Mouse (Mus musculus): ENCODE measurements around the gene Nubpl. TPM values are rescaled to one million over a fixed set of nuclear protein-coding genes. Genes with fewer than 3 reads are reported as not detected.
"Not testable (repeated sequence)": the region's sequence is repeated elsewhere in the genome, so short reads cannot be mapped to it uniquely, and the experiment has no call there.

The Nubpl gene
- 3.7 and 4.3 TPM in 2 replicates for polyA plus RNA-seq (2015; fragmentation: Nextera tagmentation; extraction: Ambion mirVana)

DNA sequence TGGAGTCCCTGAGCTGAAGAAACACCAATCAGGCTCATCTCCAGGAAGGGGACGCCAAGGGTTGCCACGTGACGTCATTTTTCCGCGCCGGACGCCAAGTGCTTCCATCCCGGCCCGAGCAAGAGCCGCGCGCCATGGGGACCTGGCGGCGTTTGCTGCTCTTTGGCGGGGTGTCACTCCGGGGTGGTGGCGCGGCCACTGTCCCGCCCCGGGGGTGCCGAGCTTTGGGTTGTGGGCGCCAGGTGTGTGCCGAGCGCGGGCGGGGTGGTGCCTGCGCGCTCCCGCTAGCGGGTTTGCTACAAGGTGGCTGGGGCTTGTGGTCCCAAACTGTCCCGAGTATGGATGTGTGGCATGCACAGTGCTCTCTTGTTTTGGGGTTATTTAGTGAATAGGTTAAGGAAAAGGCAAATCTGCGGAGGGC, at the start of gene Nubpl:
Gene Nubpl (plus strand): TSS at position 88 of the 421 bp plus-strand sequence.
- under 1% methylated on average over 32 of the region's 32 CpGs for WGBS (ENCODE audit: insufficient replicate concordance)
- no peaks in the 10 kb centered on the region for H3K27me3 ChIP-seq
- peak; percentile 89 for ATAC-seq (ENCODE audit: insufficient read depth)
- H3K27ac ChIP-seq (replicated peaks), result no peak within 1 kb of the TSS
- peak within 1 kb of the TSS; percentile 84 for H3K4me3 ChIP-seq (replicated peaks)
- H3K4me2 ChIP-seq, result peak within 1 kb of the TSS; percentile 74
- no peaks in the 10 kb centered on the region for H3K36me3 ChIP-seq (replicated peaks)
- no peaks in the 10 kb centered on the region for H3K9me3 ChIP-seq (replicated peaks)
- H3K4me1 ChIP-seq (replicated peaks), result peaks cover 10% of the 10 kb centered on the region; the same call in 1 of the 2 replicates
- H3K9ac ChIP-seq, result peak within 1 kb of the TSS; percentile 60

GRCm38 (mm10) chr12:52049324-52049723, 48.2 kb upstream of the Nubpl start:
- Histone ChIP-seq H3K4me1 (replicated peaks) (no peaks in the 10 kb centered on the region), H3K9me3 (replicated peaks) (no peaks in the 10 kb centered on the region), H3K27me3 (no peaks in the 10 kb centered on the region), H3K4me3 (replicated peaks) (no peak overlapping the region), H3K4me2 (no peak overlapping the region), H3K36me3 (replicated peaks) (no peaks in the 10 kb centered on the region), H3K27ac (replicated peaks) (no peak overlapping the region), H3K9ac (no peak overlapping the region)
- 9% methylated on average over 2 of the region's 2 CpGs for WGBS (ENCODE audit: insufficient replicate concordance)
- ATAC-seq (ENCODE audit: insufficient read depth), result no peak

DNA sequence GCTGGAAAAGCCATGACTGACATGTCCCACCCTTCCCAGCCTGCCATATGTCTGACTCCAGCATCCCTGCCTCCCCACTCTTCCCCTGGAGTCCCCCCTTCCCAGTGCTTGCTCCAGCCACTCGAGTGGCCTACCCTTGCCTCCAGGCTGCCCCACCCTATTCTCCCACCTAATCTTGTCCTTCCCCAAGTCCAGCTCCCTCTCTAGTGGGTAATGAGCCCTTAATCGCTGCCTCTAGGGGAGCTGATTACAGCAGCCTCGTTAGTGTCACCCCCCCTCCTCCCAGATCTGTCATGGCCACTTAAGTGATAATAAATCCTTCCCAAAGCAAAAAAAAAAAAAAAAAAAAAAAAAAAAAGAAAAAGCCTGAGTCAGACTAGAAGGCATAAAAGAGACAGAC, 18.2 kb upstream of the Nubpl start:
- H3K4me3 ChIP-seq (replicated peaks); H3K4me2 ChIP-seq; H3K27ac ChIP-seq (replicated peaks); H3K9me3 ChIP-seq (replicated peaks); H3K36me3 ChIP-seq (replicated peaks); H3K4me1 ChIP-seq (replicated peaks); H3K27me3 ChIP-seq; ATAC-seq (ENCODE audit: insufficient read depth); H3K9ac ChIP-seq: not testable (repeated sequence)
- WGBS (ENCODE audit: insufficient replicate concordance), result 14% methylated on average over 2 of the region's 3 CpGs

GRCm38 (mm10) chr12:52097049-52097649, 388 bp upstream of the Nubpl start:
- Histone ChIP-seq H3K9me3 (replicated peaks) (no peaks in the 10 kb centered on the region), H3K27me3 (no peaks in the 10 kb centered on the region), H3K4me1 (replicated peaks) (peaks cover 10% of the 10 kb centered on the region; the same call in 1 of the 2 replicates), H3K4me2 (peak overlapping the region; percentile 74), H3K36me3 (replicated peaks) (no peaks in the 10 kb centered on the region), H3K4me3 (replicated peaks) (peak overlapping the region; percentile 84), H3K9ac (no peak overlapping the region), H3K27ac (replicated peaks) (no peak overlapping the region)
- no peak for ATAC-seq (ENCODE audit: insufficient read depth)
- 63% methylated on average over 13 of the region's 13 CpGs for WGBS (ENCODE audit: insufficient replicate concordance)

GRCm38 (mm10) chr12:52120276-52120675, 22.7 kb downstream of the Nubpl start:
- Histone ChIP-seq H3K9me3 (replicated peaks) (no peaks in the 10 kb centered on the region), H3K27me3 (no peaks in the 10 kb centered on the region), H3K4me3 (replicated peaks) (no peak overlapping the region), H3K9ac (no peak overlapping the region), H3K36me3 (replicated peaks) (no peaks in the 10 kb centered on the region), H3K4me1 (replicated peaks) (no peaks in the 10 kb centered on the region), H3K4me2 (no peak overlapping the region), H3K27ac (replicated peaks) (no peak overlapping the region)
- no peak for ATAC-seq (ENCODE audit: insufficient read depth)

DNA sequence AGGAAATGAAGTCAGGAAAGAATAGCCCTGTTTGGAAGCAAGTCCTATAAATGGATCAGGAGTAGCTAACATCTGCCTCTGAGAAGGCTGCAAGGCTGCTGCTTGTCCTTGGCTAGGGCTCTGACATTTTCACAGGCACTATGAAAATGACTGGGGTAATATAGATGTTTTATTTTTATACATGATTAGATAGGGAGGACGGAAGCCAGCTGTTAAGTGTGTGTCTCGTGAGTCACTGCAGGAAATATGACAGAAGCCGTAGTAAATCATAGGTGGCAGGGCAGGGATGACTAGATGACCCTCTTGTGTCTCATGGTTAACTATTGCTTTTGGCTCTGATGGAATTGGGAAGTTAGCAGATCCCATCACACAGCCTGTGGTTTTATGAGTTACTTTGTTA, 28.9 kb downstream of the Nubpl start:
- H3K4me2 ChIP-seq, result no peak overlapping the region
- H3K4me3 ChIP-seq (replicated peaks), result no peak overlapping the region
- no peaks in the 10 kb centered on the region for H3K4me1 ChIP-seq (replicated peaks)
- no peaks in the 10 kb centered on the region for H3K36me3 ChIP-seq (replicated peaks)
- H3K27me3 ChIP-seq, result no peaks in the 10 kb centered on the region
- ATAC-seq (ENCODE audit: insufficient read depth), result no peak
- WGBS (ENCODE audit: insufficient replicate concordance), result 49% methylated on average over 3 of the region's 3 CpGs
- no peaks in the 10 kb centered on the region for H3K9me3 ChIP-seq (replicated peaks)
- no peak overlapping the region for H3K9ac ChIP-seq
- no peak overlapping the region for H3K27ac ChIP-seq (replicated peaks)

DNA sequence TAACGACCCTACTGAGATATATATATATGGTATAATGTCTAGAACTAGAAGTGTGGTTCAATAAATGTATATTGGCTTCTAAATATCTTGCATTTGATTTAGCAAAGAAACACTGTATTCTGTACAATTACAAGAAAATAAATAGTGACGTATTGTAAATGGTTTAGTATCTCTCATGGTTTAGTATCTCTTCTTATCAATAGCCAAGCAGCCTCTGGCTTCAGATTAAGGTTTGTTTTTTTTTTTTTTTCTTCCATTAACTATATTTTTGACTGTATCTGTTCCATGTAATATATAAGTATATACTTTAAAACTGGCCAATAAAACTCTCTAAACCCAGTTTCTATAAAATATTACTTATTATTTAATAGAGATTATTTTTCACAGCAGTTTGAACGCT, 31.5 kb downstream of the Nubpl start:
- Histone ChIP-seq H3K9me3 (replicated peaks) (no peaks in the 10 kb centered on the region), H3K4me3 (replicated peaks) (no peak overlapping the region), H3K4me1 (replicated peaks) (no peaks in the 10 kb centered on the region), H3K36me3 (replicated peaks) (no peaks in the 10 kb centered on the region), H3K9ac (no peak overlapping the region), H3K4me2 (no peak overlapping the region), H3K27ac (replicated peaks) (no peak overlapping the region), H3K27me3 (no peaks in the 10 kb centered on the region)
- WGBS (ENCODE audit: insufficient replicate concordance), result 61% methylated on average over 3 of the region's 3 CpGs
- no peak for ATAC-seq (ENCODE audit: insufficient read depth)

DNA sequence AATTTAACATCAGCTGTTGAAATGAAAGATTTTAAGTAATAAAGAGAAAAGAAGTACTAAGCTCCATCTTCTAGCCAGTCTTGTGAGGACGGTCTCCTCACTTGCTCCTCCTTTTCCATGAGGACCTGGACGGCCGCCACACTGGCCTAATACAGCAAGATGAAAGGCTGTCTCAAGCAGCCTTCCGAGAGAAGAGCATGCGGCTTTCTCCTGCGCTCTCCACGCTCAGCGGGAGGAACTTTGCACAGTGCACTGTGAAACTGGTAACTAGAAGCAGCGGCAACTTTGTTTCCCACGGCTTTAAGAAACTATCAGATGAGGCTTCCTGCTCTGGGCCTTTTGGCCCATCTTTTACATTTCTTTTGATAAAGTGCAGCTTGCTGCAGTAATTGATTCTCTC, 34.7 kb downstream of the Nubpl start:
- Histone ChIP-seq H3K4me3 (replicated peaks) (no peak overlapping the region), H3K36me3 (replicated peaks) (no peaks in the 10 kb centered on the region), H3K4me2 (no peak overlapping the region), H3K27ac (replicated peaks) (no peak overlapping the region), H3K9ac (no peak overlapping the region), H3K9me3 (replicated peaks) (no peaks in the 10 kb centered on the region), H3K27me3 (no peaks in the 10 kb centered on the region), H3K4me1 (replicated peaks) (no peaks in the 10 kb centered on the region)
- 47% methylated on average over 10 of the region's 10 CpGs for WGBS (ENCODE audit: insufficient replicate concordance)
- no peak for ATAC-seq (ENCODE audit: insufficient read depth)

GRCm38 (mm10) chr12:52138296-52138695, 40.8 kb downstream of the Nubpl start:
- Histone ChIP-seq H3K4me2 (no peak overlapping the region), H3K4me3 (replicated peaks) (no peak overlapping the region), H3K36me3 (replicated peaks) (no peaks in the 10 kb centered on the region), H3K4me1 (replicated peaks) (no peaks in the 10 kb centered on the region), H3K27ac (replicated peaks) (no peak overlapping the region), H3K9ac (no peak overlapping the region), H3K27me3 (no peaks in the 10 kb centered on the region), H3K9me3 (replicated peaks) (no peaks in the 10 kb centered on the region)
- WGBS (ENCODE audit: insufficient replicate concordance), result 82% methylated on average over 4 of the region's 4 CpGs
- ATAC-seq (ENCODE audit: insufficient read depth), result no peak

DNA sequence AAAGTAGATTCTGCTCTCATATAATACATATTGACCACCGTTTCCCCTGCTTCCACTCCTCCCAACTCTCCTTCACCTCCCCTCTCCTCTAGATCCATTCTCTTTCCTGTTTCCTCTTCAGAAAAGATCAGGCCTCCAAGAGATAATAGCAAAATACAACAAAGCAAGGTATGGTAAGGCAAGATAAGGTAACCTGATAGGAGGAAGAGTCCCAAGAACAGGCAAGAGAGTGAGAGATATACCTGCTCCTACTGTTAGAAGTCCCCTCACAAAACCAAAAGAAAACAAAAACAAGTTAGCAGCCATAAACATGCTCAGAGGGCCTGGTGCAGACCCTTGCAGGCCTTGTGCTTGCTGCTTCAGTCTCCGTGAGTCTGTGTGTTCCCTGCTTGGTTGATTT, 49.1 kb downstream of the Nubpl start:
- Histone ChIP-seq H3K36me3 (replicated peaks) (no peaks in the 10 kb centered on the region), H3K9me3 (replicated peaks) (no peaks in the 10 kb centered on the region), H3K27ac (replicated peaks) (no peak overlapping the region), H3K4me2 (no peak overlapping the region), H3K4me1 (replicated peaks) (no peaks in the 10 kb centered on the region; the same call in 1 of the 2 replicates), H3K9ac (no peak overlapping the region), H3K4me3 (replicated peaks) (no peak overlapping the region), H3K27me3 (no peaks in the 10 kb centered on the region)
- 40% methylated on average over 2 of the region's 2 CpGs for WGBS (ENCODE audit: insufficient replicate concordance)
- ATAC-seq (ENCODE audit: insufficient read depth), result no peak

DNA sequence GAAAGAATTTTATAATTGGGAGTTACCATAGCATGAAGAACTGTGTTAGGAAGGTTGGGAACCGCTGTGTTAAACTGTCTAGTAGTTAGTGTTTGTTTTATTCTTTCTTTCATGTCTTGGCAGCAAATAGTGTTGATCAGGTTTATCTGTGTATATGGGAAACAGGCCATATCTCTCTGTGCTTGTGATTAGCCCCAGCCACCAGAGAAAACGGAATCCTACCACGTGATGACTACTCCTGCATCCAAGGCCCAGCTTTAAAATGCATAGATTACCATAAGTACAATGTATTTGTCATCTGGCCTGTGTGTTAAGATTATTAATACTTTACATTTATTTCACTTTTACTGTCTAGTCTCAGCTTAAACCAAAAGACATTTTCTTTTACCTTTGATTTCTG, 51.9 kb downstream of the Nubpl start:
- Histone ChIP-seq H3K4me2 (no peak overlapping the region), H3K36me3 (replicated peaks) (no peaks in the 10 kb centered on the region), H3K9ac (no peak overlapping the region), H3K27ac (replicated peaks) (no peak overlapping the region), H3K9me3 (replicated peaks) (no peaks in the 10 kb centered on the region), H3K4me3 (replicated peaks) (no peak overlapping the region), H3K27me3 (no peaks in the 10 kb centered on the region), H3K4me1 (replicated peaks) (no peaks in the 10 kb centered on the region; the same call in 1 of the 2 replicates)
- WGBS (ENCODE audit: insufficient replicate concordance), result 63% methylated on average over 3 of the region's 3 CpGs
- ATAC-seq (ENCODE audit: insufficient read depth), result no peak

DNA sequence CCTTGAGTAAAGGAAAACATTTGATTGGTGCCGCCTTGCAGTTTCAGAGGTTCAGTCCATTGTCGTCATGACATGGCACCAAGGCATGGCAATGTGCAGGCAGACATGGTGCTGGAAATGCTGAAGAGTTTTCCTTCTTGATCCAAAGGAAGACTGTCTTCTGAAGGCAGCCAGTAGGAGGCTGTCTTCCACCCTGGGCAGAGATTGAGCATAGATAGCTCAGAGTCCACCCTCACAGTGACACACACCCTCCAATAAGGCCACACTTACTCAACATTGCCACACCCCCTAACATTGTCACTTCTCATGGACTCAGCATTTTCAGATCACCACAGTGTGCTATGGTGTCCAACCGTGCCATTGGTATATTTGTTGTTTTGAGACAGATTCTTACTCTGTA, 54.5 kb downstream of the Nubpl start:
- H3K9ac ChIP-seq, result no peak overlapping the region
- ATAC-seq (ENCODE audit: insufficient read depth), result no peak
- H3K36me3 ChIP-seq (replicated peaks), result no peaks in the 10 kb centered on the region
- no peaks in the 10 kb centered on the region for H3K9me3 ChIP-seq (replicated peaks)
- H3K4me3 ChIP-seq (replicated peaks), result no peak overlapping the region
- no peak overlapping the region for H3K27ac ChIP-seq (replicated peaks)
- no peak overlapping the region for H3K4me2 ChIP-seq
- H3K4me1 ChIP-seq (replicated peaks), result no peaks in the 10 kb centered on the region; the same call in 1 of the 2 replicates
- H3K27me3 ChIP-seq, result no peaks in the 10 kb centered on the region
- 82% methylated on average over 3 of the region's 3 CpGs for WGBS (ENCODE audit: insufficient replicate concordance)
